Mouse (Mus musculus) midbrain, embryonic 13.5 days (tissue): ENCODE results near the gene Gm49721. TPM values are rescaled to one million over a fixed set of nuclear protein-coding genes. Genes with fewer than 3 reads are reported as not detected.
"Not testable (repeated sequence)": the region's sequence is repeated elsewhere in the genome, so short reads cannot be mapped to it uniquely, and the experiment has no call there.

Experiments
- ATAC-seq: fragments of 200-750 bp; cut with Nextera tagmentation; 2 replicates; pipeline ENCODE4 v1.8.0; 2017; ENCODE audit warnings: mild to moderate bottlenecking, moderate TSS enrichment, moderate library complexity
- H3K27ac ChIP-seq: fragments of 300-500 bp; sonication (generic); 2 replicates; pipeline ENCODE4 v1.5.1; 2015; ENCODE audit warnings: inconsistent platforms, mild to moderate bottlenecking, moderate library complexity
- H3K27me3 ChIP-seq: fragments of 300-500 bp; sonication (generic); 2 replicates; pipeline ENCODE4 v1.6.1; 2015; ENCODE audit warnings: mild to moderate bottlenecking, inconsistent platforms
- H3K36me3 ChIP-seq: fragments of 300-500 bp; sonication (generic); 2 replicates; pipeline ENCODE4 v1.6.1; 2015; ENCODE audit warnings: mild to moderate bottlenecking, inconsistent platforms
- H3K4me1 ChIP-seq: fragments of 300-500 bp; sonication (generic); replicated peaks from 2 replicates; pipeline ENCODE4 v1.6.1; 2015; ENCODE audit warnings: inconsistent platforms
- H3K4me2 ChIP-seq: fragments of 300-500 bp; sonication (generic); replicated peaks from 2 replicates; pipeline ENCODE4 v1.6.1; 2015; ENCODE audit warnings: moderate library complexity, mild to moderate bottlenecking, inconsistent platforms
- H3K4me3 ChIP-seq: fragments of 300-500 bp; sonication (generic); replicated peaks from 2 replicates; pipeline ENCODE4 v1.5.1; 2015; ENCODE audit warnings: mild to moderate bottlenecking, inconsistent platforms
- H3K9ac ChIP-seq: fragments of 300-500 bp; sonication (generic); replicated peaks from 2 replicates; pipeline ENCODE4 v1.6.1; 2015; ENCODE audit warnings: mild to moderate bottlenecking, inconsistent platforms
- H3K9me3 ChIP-seq: fragments of 300-500 bp; sonication (generic); 2 replicates; pipeline ENCODE4 v1.6.1; 2016; ENCODE audit warnings: mild to moderate bottlenecking, inconsistent platforms
- WGBS: fragments of 180-500 bp; shearing (Covaris S2); methylation state at CpG from one replicate; pipeline ENCODE4 v1.1.7; 2015; 5-methylcytosine and 5-hydroxymethylcytosine counted together
- polyA plus RNA-seq: library from polyadenylated mRNA; unstranded; fragments of >200 nt; fragmentation: Nextera tagmentation; extraction: Ambion mirVana; gene quantifications from 2 replicates; pipeline ENCODE4 v1.2.1, GENCODE M21; 2015

Gm49721 gene
- polyA plus RNA-seq, 1 experiment from 2014 or later = 0.35 TPM

DNA sequence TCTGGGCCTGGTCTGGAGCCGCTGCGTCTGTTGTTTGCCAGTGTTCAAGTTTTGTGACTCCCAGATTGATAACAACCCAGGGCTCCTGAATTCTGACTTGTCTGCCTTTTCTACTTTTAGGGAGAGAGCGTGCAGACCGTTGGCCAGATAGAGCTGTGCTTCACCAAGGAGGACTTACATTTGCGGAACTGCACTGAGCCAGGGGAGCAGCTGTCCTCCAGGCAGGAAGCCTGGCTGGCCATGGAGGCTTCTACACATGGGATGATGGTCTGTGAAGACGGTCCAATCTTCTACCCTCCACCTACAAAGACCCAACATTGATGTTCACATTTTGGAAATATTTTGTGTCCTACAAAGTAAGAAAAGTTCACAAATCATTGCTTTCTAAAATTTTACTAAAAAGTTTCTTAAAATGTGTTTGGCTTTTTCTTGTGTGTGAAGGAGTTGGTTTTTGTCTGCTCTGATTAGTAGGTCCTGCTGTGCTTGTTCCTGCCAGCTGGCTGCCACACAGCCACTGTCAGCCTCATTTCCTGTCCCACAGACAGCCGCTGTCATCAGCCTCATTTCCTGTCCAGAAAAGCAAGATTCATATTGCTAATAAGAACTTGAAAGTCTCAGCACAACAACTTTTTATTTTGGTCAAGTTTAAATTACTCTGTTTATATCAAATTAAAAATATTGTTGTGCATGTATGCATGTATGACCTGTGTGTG, 19.2 kb downstream of the Gm49721 start:
- H3K36me3 ChIP-seq, H3K9me3 ChIP-seq, H3K9ac ChIP-seq, H3K27ac ChIP-seq, H3K4me3 ChIP-seq, ATAC-seq, H3K27me3 ChIP-seq, H3K4me2 ChIP-seq, H3K4me1 ChIP-seq: not testable (repeated sequence)
- WGBS = 86% methylated on average over 1 of the region's 7 CpGs

DNA sequence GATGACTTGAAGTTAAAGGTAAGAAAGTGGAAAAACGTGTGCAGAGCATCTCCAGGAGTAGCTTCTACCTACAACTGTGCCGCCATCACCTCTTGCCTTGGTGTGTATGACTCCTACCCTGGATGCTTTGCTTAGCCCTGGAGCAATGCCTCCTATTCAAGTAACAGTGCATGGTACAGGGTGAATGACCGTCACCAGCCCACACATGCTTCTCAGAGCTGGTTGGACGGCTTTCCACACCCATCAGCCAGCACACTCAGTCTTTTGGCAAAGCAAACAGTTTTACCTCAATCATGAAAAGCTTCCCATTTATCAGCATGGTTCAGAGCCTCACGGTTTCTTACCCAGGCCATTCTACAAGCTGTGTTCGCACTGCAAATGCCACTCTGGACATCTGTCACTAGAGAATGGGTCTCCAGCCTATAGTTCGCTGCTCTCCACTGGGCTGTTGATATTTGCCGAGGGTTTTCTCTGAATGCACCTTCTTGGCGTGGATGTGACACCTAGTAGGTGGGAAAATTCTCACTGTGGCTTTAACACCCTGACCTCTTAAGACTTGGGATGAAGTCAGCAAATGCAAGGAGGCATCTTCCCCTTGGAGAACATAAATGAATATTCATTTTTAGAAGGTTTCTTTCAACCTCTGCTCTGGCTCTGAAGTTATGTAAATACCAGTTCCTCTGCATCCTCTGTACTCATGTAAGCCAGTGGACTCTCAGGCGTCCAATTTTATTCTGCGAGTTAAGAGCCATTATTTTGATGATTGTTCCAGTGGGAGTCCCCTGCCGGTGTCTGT, 23.3 kb downstream of the Gm49721 start:
- H3K4me2 ChIP-seq, H3K36me3 ChIP-seq, ATAC-seq, H3K4me3 ChIP-seq, H3K4me1 ChIP-seq, H3K9me3 ChIP-seq, H3K27ac ChIP-seq, H3K9ac ChIP-seq, H3K27me3 ChIP-seq: not testable (repeated sequence)
- 90% methylated on average over 9 of the region's 12 CpGs for WGBS

DNA sequence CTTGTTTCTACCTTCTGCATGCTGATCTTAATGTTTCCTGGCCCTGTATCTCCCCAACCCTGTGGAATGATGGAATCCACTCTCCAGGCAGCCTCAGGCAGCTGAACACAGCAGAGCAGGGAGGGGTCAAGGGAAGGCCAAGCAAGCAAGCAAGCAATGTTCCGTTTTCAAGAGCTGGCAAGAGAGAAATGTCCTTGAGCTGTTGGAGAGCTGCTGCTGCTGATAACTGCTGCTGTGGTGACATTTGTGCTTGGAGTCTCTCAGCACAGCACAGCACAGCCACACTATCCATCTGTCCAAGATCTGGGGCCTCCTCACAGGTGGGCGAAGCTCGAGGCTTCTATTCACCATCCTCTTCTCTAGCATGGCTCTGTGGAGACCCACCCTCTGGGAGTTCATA, 24.7 kb downstream of the Gm49721 start:
- not testable (repeated sequence) for H3K4me2 ChIP-seq, H3K27ac ChIP-seq, H3K36me3 ChIP-seq, H3K4me1 ChIP-seq, H3K9ac ChIP-seq, H3K27me3 ChIP-seq, H3K4me3 ChIP-seq, H3K9me3 ChIP-seq, ATAC-seq
- WGBS = no CpG with 5 or more reads among the region's 3 CpGs

DNA sequence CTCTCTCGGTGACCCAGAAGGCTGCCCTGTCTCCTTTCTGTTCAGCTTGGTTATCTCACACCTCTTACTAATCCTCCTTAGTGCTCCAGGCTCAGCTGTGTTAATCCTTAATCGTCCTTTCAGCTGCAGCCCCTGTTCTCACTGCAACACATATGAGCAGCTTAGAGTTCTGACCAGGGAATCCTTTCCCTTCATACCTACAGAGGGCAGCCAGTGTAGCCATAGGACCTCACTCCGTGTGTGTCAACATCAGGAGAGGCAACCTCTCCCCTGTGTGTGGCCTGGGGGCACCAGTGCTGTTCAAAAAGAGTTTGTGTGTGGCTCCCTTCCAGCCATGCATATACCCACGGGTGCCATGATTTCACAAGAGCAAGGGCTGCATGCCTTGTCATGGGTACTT, 26.9 kb downstream of the Gm49721 start:
- H3K4me3 ChIP-seq, H3K9me3 ChIP-seq, H3K4me1 ChIP-seq, H3K27me3 ChIP-seq, H3K36me3 ChIP-seq, H3K27ac ChIP-seq, H3K9ac ChIP-seq, H3K4me2 ChIP-seq, ATAC-seq: not testable (repeated sequence)
- 15% methylated on average over 3 of the region's 4 CpGs for WGBS

DNA sequence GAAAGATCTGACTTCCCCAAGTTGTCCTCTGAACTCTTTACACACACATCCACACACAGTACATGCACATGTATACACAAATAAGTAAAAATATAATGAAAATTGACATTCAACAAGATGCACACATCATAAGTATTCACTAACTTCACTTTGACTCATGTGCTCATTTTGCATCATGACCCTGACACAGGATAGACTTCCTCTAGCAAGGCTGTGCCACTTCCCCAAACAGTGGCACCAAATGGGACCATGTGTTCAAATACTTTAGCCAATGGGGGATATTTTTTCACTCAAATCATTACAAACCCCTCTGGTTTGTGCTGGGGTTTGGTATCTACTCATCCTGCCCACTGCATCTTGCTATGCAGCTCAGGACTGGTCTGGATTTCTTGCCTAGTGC, 30.2 kb downstream of the Gm49721 start:
- H3K4me1 ChIP-seq, ATAC-seq, H3K36me3 ChIP-seq, H3K27ac ChIP-seq, H3K27me3 ChIP-seq, H3K4me3 ChIP-seq, H3K4me2 ChIP-seq, H3K9ac ChIP-seq, H3K9me3 ChIP-seq: not testable (repeated sequence)

DNA sequence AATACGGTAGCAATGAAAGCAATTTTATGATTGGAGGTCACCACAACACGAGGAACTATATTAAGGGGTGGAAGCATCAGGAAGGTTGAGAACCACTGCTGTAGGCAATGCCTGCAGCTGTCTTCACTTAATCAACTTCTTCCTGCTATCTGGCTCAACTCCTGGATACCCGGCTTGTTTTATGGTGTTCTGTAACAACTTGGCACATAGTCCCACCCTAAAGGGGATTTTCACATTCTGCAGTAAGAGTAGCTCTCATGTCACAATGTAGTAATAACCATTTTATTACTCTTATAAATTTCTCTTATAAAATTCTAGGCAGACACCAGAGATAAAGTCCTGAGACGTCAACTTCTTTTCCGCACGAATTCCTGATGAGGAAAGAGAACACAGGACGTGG, 30.7 kb downstream of the Gm49721 start:
- not testable (repeated sequence) for H3K4me3 ChIP-seq, H3K4me1 ChIP-seq, H3K27ac ChIP-seq, H3K4me2 ChIP-seq, H3K27me3 ChIP-seq, H3K9ac ChIP-seq, H3K36me3 ChIP-seq, H3K9me3 ChIP-seq, ATAC-seq
- WGBS = no CpG with 5 or more reads among the region's 7 CpGs

DNA sequence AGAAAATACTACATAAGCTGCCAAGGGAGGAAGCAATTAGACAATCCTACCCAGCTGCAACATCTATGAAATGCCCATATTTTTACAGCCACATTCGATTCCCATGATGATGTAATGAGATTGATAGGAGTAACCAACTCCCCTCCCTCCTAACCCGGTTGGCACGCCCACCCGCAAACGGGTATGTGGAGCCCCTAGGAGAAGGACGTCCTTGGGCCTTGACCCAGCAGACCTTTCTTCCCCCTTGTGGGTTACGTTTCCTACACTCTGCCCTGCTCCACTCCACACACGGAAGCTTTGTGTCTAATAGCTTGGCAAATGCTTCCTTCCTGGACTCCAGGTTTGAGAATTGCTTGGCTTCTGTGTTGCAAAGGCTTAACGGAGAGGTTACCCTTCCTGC, 31.2 kb downstream of the Gm49721 start:
- 74% methylated on average over 4 of the region's 9 CpGs for WGBS
- not testable (repeated sequence) for ATAC-seq, H3K27me3 ChIP-seq

DNA sequence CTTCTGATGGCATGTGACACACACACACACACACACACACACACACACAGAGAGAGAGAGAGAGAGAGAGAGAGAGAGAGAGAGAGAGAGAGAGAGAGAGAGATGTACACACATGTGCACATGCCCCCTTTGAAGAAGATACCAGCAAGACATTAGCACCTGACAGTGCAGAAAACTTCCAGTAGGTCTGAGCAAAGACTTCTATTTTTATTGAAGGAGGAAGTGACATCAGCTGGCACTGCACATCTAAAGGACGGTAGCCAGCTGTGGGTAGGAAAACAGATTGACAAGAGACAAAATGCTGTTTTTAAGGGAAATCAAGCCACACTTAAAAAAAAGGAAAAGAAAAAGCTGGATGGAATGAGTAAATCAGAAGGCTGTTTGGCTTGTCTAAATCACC, 35.5 kb downstream of the Gm49721 start:
- H3K4me2 ChIP-seq, H3K27ac ChIP-seq, H3K4me1 ChIP-seq, H3K36me3 ChIP-seq, H3K27me3 ChIP-seq, H3K4me3 ChIP-seq, H3K9me3 ChIP-seq, H3K9ac ChIP-seq, ATAC-seq: not testable (repeated sequence)
- WGBS = no CpG with 5 or more reads among the region's 1 CpGs

More for the DNA sequence above, 31.2 kb downstream of the Gm49721 start:
- not testable (repeated sequence) for H3K4me3 ChIP-seq, H3K9me3 ChIP-seq, H3K4me2 ChIP-seq, H3K4me1 ChIP-seq, H3K9ac ChIP-seq, H3K36me3 ChIP-seq, H3K27ac ChIP-seq

DNA sequence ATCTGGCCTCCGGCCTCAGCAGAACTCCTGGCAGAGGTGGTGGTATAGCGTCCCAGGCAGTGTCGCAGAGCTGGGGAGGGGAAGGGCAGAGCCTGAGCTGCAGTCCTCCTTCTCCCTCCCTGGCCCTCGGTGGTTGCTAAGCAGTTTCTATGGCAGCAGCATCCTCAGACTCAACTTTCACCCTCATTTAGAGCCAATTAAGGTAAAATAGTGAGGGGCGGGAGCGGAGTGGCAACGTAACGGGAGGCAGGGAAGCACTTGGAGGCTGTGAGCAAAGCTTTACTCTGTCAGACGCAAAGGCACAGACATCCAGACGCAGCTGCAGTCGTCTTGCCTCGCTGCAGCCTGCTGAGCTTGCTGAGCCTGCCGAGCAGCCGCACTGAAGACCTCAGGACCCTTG, 46.6 kb downstream of the Gm49721 start, which contains the start of gene Gm1604a:
Gene Gm1604a, plus strand, starts transcription at position 312 of the 400 bp plus-strand sequence.
- H3K27ac ChIP-seq, H3K27me3 ChIP-seq, H3K36me3 ChIP-seq, H3K9ac ChIP-seq, H3K4me3 ChIP-seq, H3K9me3 ChIP-seq, H3K4me1 ChIP-seq: not testable (repeated sequence)
- ATAC-seq = peak; percentile 90
- H3K4me2 ChIP-seq = 0 out of 2 replicates have a peak within 1 kb of the TSS, but pooled peaks have one; percentile 20
- WGBS = 2% methylated on average over 7 of the region's 14 CpGs

DNA sequence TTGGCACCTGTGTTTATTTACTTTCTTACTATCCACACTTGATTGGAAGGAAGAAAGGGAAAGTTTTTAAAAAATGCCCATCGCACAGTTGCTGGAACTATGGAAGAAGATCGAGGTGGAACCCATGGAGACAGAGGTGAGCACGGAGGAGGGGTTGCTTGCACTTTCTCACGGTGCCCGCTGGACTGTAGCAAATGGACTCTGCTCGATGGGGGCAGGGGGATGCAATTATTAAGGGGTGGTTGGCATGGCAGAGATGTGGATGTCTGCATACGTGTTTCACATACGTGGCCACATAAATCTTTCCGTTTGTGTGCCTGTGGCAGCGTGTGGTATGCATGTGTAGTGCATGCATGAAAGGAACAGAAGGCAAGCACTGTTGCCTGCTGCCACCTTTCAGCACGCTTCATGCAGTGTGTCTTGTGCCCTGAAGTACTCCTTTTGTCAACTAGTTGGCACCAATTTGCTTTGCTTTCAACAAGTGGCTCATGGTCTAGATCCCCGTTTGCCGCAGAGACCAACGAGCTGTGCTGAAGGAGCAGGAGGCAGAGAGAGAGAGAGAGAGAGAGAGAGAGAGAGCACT, 47.2 kb downstream of the Gm49721 start:
- not testable (repeated sequence) for H3K4me1 ChIP-seq, H3K27ac ChIP-seq, H3K4me3 ChIP-seq, H3K4me2 ChIP-seq, H3K36me3 ChIP-seq, H3K9ac ChIP-seq, H3K27me3 ChIP-seq, H3K9me3 ChIP-seq
- 21% methylated on average over 3 of the region's 14 CpGs for WGBS
- ATAC-seq = peak; percentile 31

DNA sequence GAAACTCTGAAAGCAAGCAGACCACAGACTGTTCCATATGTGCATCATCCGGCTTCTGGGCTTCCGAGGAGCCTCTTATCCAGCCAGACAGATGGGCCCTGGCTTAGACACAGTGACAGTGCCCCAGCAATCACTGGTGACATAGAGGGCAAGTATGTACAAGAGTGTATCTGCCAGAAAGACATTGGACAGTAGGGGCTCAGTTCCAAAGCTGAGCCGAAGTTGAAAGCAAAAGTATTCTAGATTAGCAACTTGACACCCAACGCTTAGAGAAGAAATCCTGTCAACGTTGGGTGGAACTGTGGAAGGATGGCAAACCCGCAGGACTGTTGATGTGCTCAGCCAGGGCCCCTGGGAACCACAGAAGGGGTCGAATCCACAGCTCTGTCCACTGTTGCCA, 51.5 kb downstream of the Gm49721 start:
- 76% methylated on average over 5 of the region's 7 CpGs for WGBS
- H3K9ac ChIP-seq, H3K27me3 ChIP-seq, H3K4me3 ChIP-seq, H3K4me1 ChIP-seq, H3K4me2 ChIP-seq, ATAC-seq, H3K36me3 ChIP-seq, H3K9me3 ChIP-seq, H3K27ac ChIP-seq: not testable (repeated sequence)

DNA sequence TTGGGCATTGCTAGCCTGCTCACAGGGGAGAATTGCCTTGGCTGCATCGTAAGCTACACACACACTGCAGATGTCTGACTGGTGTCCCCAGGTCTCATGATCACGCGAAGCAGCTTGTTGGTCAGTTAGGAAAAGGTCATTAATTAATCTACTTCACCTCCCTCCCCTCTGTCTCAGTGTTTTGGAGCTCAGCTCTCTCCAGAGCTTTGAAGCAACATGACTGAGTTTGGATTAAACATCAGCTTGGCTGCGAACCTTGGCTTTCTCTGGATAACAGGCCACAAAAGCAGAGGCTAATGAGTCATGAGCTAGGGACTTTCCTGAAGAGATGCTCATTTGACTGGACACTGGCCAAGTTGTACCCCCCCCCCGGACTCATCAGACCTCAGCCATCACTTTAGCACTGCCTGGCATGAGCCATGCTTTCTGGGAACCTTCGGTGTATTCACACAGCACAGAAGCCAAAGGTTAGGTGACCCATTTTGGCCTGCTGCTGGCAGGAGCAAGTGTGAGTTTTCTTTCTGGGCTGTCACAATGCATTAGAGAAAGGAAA, 52.0 kb downstream of the Gm49721 start:
- H3K36me3 ChIP-seq, H3K4me1 ChIP-seq, H3K9me3 ChIP-seq, H3K4me2 ChIP-seq, ATAC-seq, H3K27me3 ChIP-seq, H3K4me3 ChIP-seq, H3K9ac ChIP-seq, H3K27ac ChIP-seq: not testable (repeated sequence)
- 68% methylated on average over 3 of the region's 6 CpGs for WGBS
